8 mouse cellular contexts compared by ENCODE assay signal in genomic region chr5:114468007-114468406, GRCm38 (mm10). TPM values are rescaled to one million over a fixed set of nuclear protein-coding genes. Genes with fewer than 3 reads are reported as not detected.
DNase-seq lines count a peak whose midpoint lies in the region; ATAC-seq and TF ChIP-seq lines count a peak whose summit lies in the region.

No protein-coding gene starts in this region.

- peak overlapping the region; percentile 86 for H3K27ac ChIP-seq in heart, embryonic 13.5 days (replicated peaks)
- H3K27ac ChIP-seq in heart, adult 2 months = no peak overlapping the region
- H3K27ac ChIP-seq in forebrain, embryonic 16.5 days (ENCODE audit: low read length) = peak overlapping the region; percentile 52
- H3K27ac ChIP-seq in limb, embryonic 13.5 days = peak overlapping the region; percentile 65; the same call in 1 of the 2 replicates

- no peaks in the 10 kb centered on the region for H3K79me2 ChIP-seq in heart, adult 2 months (replicated peaks; ENCODE audit: control insufficient read depth, insufficient read depth, low read length)

- intact Hi-C loops in heart, adult 2 months (cut with DNase I) = no loop called here

- no peaks in the 10 kb centered on the region for H3K27me3 ChIP-seq in heart, embryonic 13.5 days (replicated peaks)
- no peaks in the 10 kb centered on the region for H3K27me3 ChIP-seq in heart, adult 2 months (ENCODE audit: control insufficient read depth, insufficient read depth, low read length)
- 0 out of 2 replicates have a peak, but pooled peaks cover 5% of the 10 kb centered on the region for H3K27me3 ChIP-seq in E14TG2a.4 (ENCODE audit: insufficient read depth, low read length)
- peaks cover 11% of the 10 kb centered on the region for H3K27me3 ChIP-seq in forebrain, embryonic 16.5 days (replicated peaks; ENCODE audit: control insufficient read depth, insufficient read depth, low read length)
- H3K27me3 ChIP-seq in limb, embryonic 13.5 days = 0 out of 2 replicates have a peak, but pooled peaks cover 4% of the 10 kb centered on the region

- ATAC-seq in heart, embryonic 13.5 days (ENCODE audit: extremely low read depth, insufficient number of reproducible peaks, low FRiP score, low TSS enrichment) = no peak
- no peak for ATAC-seq in forebrain, embryonic 16.5 days
- ATAC-seq in limb, embryonic 13.5 days (ENCODE audit: low FRiP score, low read depth) = no peak

- no peak for TF ChIP-seq EP300 in heart, adult 2 months (IDR thresholded peaks at IDR 0.05; ENCODE audit: insufficient read depth, low read depth, low read length)

- H3K36me3 ChIP-seq in heart, embryonic 13.5 days = no peaks in the 10 kb centered on the region
- H3K36me3 ChIP-seq in heart, adult 2 months (ENCODE audit: control insufficient read depth, insufficient read depth, low read length) = no peaks in the 10 kb centered on the region
- H3K36me3 ChIP-seq in E14TG2a.4 (ENCODE audit: insufficient read depth, low read length) = no peaks in the 10 kb centered on the region
- H3K36me3 ChIP-seq in forebrain, embryonic 16.5 days (ENCODE audit: control insufficient read depth, insufficient read depth) = no peaks in the 10 kb centered on the region
- no peaks in the 10 kb centered on the region for H3K36me3 ChIP-seq in limb, embryonic 13.5 days

- peak overlapping the region; percentile 42 for H3K4me3 ChIP-seq in heart, embryonic 13.5 days
- no peak overlapping the region for H3K4me3 ChIP-seq in heart, adult 2 months
- peak overlapping the region; percentile 45 for H3K4me3 ChIP-seq in E14TG2a.4 (replicated peaks; ENCODE audit: low read length)
- H3K4me3 ChIP-seq in forebrain, embryonic 16.5 days (replicated peaks; ENCODE audit: low read length) = no peak overlapping the region
- no peak overlapping the region for H3K4me3 ChIP-seq in limb, embryonic 13.5 days

- 57% methylated on average over 4 of the region's 4 CpGs for WGBS in heart, embryonic 13.5 days
- WGBS in heart, adult 2 months = 83% methylated on average over 4 of the region's 4 CpGs
- 25% methylated on average over 4 of the region's 4 CpGs for WGBS in forebrain, embryonic 16.5 days
- WGBS in limb, embryonic 13.5 days = 70% methylated on average over 4 of the region's 4 CpGs

- peak overlapping the region; percentile 66 for H3K4me2 ChIP-seq in heart, embryonic 13.5 days
- peak overlapping the region; percentile 52; the same call in 1 of the 2 replicates for H3K4me2 ChIP-seq in forebrain, embryonic 16.5 days (ENCODE audit: low read length)
- peak overlapping the region; percentile 62; the same call in 1 of the 2 replicates for H3K4me2 ChIP-seq in limb, embryonic 13.5 days (replicated peaks)

- no peak for TF ChIP-seq CTCF in heart, adult 2 months (IDR thresholded peaks at IDR 0.05)
- no peak for TF ChIP-seq CTCF in E14TG2a.4 (conservative IDR thresholded peaks at IDR 0.05; ENCODE audit: low read length)

- TF ChIP-seq POLR2A in heart, adult 2 months (IDR thresholded peaks at IDR 0.05; ENCODE audit: insufficient read depth, low read depth, low read length) = no peak

- peaks cover 34% of the 10 kb centered on the region for H3K4me1 ChIP-seq in heart, embryonic 13.5 days
- no peaks in the 10 kb centered on the region for H3K4me1 ChIP-seq in heart, adult 2 months (ENCODE audit: control insufficient read depth, insufficient read depth, low read length)
- H3K4me1 ChIP-seq in E14TG2a.4 (replicated peaks; ENCODE audit: low read depth, low read length) = peaks cover 61% of the 10 kb centered on the region
- H3K4me1 ChIP-seq in forebrain, embryonic 16.5 days (replicated peaks; ENCODE audit: control insufficient read depth, insufficient read depth, low read length) = peaks cover 35% of the 10 kb centered on the region
- peaks cover 25% of the 10 kb centered on the region for H3K4me1 ChIP-seq in limb, embryonic 13.5 days

- DNase-seq in heart, adult 2 months = no peak
- DNase-seq in spleen, postnatal 4 days (ENCODE audit: low spot score in 2 of 2) = no peak
- DNase-seq in B cell, adult 2 months = no peak
- DNase-seq in urinary bladder, postnatal 10 days (ENCODE audit: low spot score) = no peak

- peak overlapping the region; percentile 63 for H3K9ac ChIP-seq in heart, embryonic 13.5 days
- no peak overlapping the region for H3K9ac ChIP-seq in heart, adult 2 months (ENCODE audit: low read depth, low read length)
- peak overlapping the region; percentile 54 for H3K9ac ChIP-seq in forebrain, embryonic 16.5 days (replicated peaks; ENCODE audit: low read depth, low read length)
- peak overlapping the region; percentile 55; the same call in 1 of the 2 replicates for H3K9ac ChIP-seq in limb, embryonic 13.5 days

- H3K9me3 ChIP-seq in heart, embryonic 13.5 days = no peaks in the 10 kb centered on the region
- no peaks in the 10 kb centered on the region for H3K9me3 ChIP-seq in E14TG2a.4 (ENCODE audit: low read length)
- no peaks in the 10 kb centered on the region for H3K9me3 ChIP-seq in forebrain, embryonic 16.5 days (ENCODE audit: control insufficient read depth, low read length)
- peaks cover 9% of the 10 kb centered on the region for H3K9me3 ChIP-seq in limb, embryonic 13.5 days

RNA-seq across cellular contexts. Expression of gene Mvk, which starts 23.9 kb away (rescaled TPM):
- polyA plus RNA-seq in heart, embryonic 13.5 days (2015; fragmentation: Nextera tagmentation; extraction: Ambion mirVana) = 20.1 and 21.0 TPM in 2 replicates
- 10 to 100 TPM in 1 of 2 experiments, 1 to 10 TPM in 1; 9.8 to 10.6 TPM for total RNA-seq in heart, adult 2 months (2021)
- polyA plus RNA-seq in heart, adult 2 months (2012; rRNA removed) = 10.9 and 12.4 TPM in 2 replicates
- polyA plus RNA-seq in forebrain, embryonic 16.5 days (2015; fragmentation: Nextera tagmentation; extraction: Ambion mirVana) = 44.0 and 48.1 TPM in 2 replicates
- 39.0 and 41.6 TPM in 2 replicates for polyA plus RNA-seq in limb, embryonic 13.5 days (2015; fragmentation: Nextera tagmentation; extraction: Ambion mirVana)

RNA-seq across cellular contexts. Expression of gene Mmab, which starts 24.1 kb away (rescaled TPM):
- polyA plus RNA-seq in heart, embryonic 13.5 days (2015; fragmentation: Nextera tagmentation; extraction: Ambion mirVana) = 22.8 and 24.4 TPM in 2 replicates
- total RNA-seq in heart, adult 2 months (2021) = 10 to 100 TPM; 19.4 to 21.0 TPM
- 24.7 and 28.2 TPM in 2 replicates for polyA plus RNA-seq in heart, adult 2 months (2012; rRNA removed)
- 20.1 and 27.7 TPM in 2 replicates for polyA plus RNA-seq in forebrain, embryonic 16.5 days (2015; fragmentation: Nextera tagmentation; extraction: Ambion mirVana)
- 34.3 and 34.9 TPM in 2 replicates for polyA plus RNA-seq in limb, embryonic 13.5 days (2015; fragmentation: Nextera tagmentation; extraction: Ambion mirVana)

Comparison
In these comparisons a context has a peak if more than half of its experiments do, and no peak if none do; other contexts are left out.
1. H3K4me3 ChIP-seq: peak in heart, embryonic 13.5 days (single experiment) and E14TG2a.4 (single experiment); none in heart, adult 2 months (single experiment), forebrain, embryonic 16.5 days (single experiment) and limb, embryonic 13.5 days (single experiment).
2. Peak in every context shown above with its lines, with median percentiles within 50 percentile points of each other: H3K4me2 ChIP-seq.